Mouse (Mus musculus) left cerebral cortex, postnatal 25 days (tissue): ENCODE data around the gene Tmem135. TPM values are rescaled to one million over a fixed set of nuclear protein-coding genes. Genes with fewer than 3 reads are reported as not detected.

Source experiments
- DNase-seq, 2 experiments: peaks; one replicate each; pipeline ENCODE4 v3.0.0; 2022; ENCODE audit warnings: low spot score in 2 of 2, mixed read lengths in 1 of 2
- intact Hi-C: fragments of 180-260 bp; cut with DNase I; formaldehyde crosslinking; loops from one replicate; pipeline ENCODE4 v1.15.1; 2025
- total RNA-seq, 2 experiments: library from RNA; stranded (reverse); gene quantifications; 2 replicates each; pipeline ENCODE4 v1.2.3; 2021

Gene Tmem135
- total RNA-seq, 2 experiments from 2014 or later, result 65.1 to 73.9 TPM

DNA sequence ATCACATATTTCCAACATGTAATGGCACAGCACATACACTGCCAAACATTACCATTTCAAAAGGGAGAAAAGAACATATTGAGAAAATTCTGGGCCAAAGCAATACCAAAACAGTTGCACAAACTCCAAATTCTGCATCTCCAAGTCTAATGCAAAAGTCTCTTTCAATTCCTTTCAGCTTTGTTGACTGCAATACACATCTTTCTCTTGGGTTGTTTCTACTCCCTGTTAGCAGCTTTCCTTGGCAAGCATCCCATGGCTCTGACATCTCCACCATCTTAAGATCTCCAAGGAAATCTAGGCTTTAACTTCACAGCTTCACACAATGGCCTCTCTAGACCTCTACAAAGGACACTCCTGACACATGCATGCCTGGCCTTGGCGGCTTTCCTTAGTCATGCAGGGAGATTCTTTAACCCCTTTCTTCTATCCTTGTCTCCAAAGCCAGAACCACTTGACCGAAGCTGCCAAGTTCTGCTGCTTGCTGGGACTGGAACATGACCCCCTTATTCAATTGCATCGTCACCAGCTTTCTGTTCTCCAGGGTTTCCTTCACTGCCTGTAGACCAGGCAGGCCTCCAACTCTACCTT lies 172.7 kb downstream of the Tmem135 start:
- DNase-seq, result no peak
- intact Hi-C loops, result no loop called here

DNA sequence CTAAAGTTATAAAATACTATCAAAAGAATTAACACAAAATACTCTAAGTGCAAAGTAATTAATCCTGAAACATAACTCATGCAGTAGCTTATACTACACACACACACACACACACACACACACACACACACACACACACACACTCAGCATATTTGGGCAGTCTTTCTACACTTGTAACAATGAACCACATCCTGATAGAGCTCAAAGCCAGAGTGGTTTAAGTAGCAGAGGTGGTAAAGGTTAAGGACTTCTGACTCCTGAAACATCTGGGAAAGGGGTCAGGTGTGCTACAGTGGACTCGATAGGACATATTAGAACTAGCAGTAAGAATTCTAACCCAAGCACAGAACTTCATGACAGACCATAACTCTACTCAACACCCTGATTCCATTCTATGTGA lies 181.4 kb downstream of the Tmem135 start:
- intact Hi-C loops, result no loop called here
- no peak for DNase-seq

DNA sequence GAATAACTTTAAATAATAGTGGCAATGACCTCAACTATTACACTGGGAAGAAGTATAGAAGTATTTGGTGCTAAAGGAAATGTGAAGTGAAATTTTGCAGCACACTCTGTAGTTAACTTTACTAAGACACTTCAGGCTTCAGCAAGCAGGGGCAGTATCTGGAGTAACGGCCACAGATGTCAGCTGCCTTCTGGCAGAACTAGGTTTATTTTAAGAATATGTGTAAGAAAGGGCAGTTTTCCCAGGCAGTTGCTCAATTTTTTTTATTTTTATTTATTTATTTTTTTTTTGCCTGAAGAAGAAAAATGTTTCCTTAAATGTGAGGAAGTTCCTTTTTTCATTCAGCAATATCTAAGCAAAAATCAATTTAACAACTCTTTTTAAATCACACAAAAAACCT lies 187.4 kb downstream of the Tmem135 start:
- DNase-seq, result no peak
- intact Hi-C loops, result no loop called here

DNA sequence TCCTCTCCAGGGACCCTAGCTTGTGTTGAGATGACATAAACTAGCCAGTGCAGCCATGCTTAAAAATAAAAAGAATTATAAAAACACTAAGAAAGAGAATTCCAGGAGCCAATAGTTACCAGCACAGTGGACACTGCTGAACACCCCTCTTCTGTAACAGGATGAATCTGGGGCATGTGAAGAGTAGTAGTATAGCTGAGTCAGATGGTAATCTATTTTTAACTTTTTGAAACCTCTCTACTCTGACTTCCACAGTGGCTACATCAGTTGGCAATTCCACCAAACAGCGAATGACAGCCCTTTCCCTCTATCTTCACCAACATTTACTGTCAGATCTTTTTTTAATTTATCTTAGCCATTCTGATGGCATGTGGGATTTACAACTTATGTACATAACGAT lies 187.9 kb downstream of the Tmem135 start:
- intact Hi-C loops, result no loop called here
- no peak for DNase-seq

DNA sequence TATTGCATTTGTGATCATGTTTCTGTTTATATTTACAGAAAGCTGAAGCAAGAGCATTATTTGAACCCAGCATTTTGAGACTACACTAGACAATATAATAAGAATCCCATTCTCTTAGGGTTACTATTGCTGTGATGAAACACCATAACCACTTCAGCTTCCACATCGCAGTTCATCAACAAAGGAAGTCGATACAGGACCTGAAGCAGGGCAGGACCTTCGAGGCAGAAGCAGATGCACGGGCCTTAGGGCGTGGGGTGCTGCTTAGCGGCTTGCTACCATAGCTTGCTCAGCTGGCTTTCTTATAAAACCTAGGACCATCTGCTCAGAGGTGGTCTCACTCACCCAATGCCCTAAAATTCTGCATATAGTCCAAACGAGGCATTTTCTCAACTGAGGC lies 188.3 kb downstream of the Tmem135 start:
- intact Hi-C loops, result no loop called here
- no peak for DNase-seq

DNA sequence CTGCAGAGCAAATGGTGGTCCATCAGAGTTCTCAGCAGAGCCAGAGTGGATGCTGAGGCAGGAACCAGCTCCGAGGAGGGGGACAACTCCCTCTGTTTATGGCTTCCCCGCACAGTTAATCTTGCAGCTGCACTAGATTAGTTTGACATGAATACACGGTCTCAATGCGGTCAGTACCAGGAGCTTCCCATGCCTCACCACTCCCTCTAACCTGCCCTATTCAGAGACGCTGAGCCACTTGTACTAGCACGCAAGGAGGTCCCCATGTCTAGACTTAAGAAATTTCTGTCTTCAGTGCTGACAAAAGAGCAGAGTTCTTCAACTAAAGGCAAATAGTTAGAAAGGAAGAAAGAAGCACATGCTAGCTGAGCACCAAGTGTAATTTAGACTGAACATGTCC lies 193.5 kb downstream of the Tmem135 start:
- DNase-seq, result no peak
- intact Hi-C loops, result no loop called here

DNA sequence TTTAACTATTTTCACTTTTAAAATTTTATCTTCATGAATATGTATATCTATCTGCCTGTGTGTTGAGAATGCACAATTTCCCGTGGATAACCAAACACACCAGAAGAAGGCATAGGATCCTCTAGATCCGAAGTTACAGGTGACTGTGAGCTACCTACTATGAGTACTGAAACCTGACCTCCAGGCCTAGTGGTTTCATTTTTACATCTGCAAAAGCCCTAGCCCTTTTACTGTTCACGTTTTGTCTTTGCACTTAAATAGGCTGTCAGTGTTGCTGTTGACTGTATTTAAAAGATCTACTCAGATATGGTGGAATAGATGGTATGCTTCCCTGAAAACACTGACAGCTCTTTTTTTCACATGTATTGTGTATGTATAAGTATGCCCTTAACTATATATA lies 197.9 kb downstream of the Tmem135 start:
- DNase-seq, result no peak
- intact Hi-C loops, result no loop called here

DNA sequence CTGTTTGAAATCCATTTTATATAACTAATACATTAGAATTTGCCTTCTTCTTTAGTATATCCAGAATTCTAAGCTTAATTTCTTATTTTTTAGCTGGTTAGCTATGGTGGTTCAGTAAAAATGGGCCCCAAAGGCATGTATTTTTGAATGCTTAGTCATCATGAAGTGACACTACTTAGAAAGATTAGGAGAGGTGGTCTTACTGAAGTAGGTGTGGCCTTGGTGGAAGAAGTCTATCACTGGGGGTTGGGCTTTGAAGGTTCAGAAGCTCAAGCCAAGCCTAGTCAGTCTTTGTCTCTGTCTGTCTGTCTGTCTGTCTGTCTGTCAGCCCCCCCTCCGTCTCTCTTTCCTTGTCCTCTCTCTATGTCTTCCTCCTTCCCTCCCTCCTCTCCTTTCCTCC lies 198.6 kb downstream of the Tmem135 start:
- DNase-seq, result no peak
- intact Hi-C loops, result no loop called here

DNA sequence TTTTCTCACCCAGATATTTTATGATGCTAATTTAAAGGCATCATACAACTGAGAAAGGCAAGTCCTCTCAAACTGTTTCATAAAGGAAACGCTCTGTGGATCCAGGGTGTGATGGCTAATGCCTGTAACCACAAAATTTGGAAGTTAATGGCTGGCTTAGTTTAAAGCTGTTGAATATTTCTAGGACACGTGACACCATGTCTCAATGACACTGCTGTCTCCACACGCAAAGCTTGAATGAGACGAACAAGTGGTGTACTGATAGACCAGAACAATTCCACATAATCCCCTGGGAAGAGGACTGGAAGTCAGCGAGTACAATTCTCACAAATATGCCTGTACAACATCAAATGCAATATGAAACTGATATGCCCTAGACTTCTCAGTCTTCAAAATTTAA lies 200.9 kb downstream of the Tmem135 start:
- intact Hi-C loops, result no loop called here
- no peak for DNase-seq

DNA sequence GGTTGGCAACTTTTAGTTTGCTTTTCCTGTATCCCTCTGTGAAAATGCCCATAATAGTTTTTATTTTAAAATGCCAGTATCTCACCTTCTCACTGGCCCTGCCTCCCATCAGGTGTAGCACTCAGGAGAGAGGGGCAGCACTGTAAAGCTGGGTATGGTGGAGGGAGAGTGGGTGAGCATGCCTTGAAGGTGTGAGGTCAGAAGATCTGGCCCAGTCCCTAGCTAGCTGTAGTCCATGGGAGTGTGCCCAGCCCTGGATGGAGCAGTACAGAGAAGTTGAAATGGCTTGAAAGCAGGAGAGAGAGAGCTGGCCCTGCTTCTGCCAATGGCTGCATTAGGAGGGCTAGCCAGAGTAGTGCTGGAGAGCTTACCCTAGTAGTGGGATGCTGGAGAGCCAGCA lies 202.1 kb downstream of the Tmem135 start:
- no peak for DNase-seq
- intact Hi-C loops, result no loop called here

DNA sequence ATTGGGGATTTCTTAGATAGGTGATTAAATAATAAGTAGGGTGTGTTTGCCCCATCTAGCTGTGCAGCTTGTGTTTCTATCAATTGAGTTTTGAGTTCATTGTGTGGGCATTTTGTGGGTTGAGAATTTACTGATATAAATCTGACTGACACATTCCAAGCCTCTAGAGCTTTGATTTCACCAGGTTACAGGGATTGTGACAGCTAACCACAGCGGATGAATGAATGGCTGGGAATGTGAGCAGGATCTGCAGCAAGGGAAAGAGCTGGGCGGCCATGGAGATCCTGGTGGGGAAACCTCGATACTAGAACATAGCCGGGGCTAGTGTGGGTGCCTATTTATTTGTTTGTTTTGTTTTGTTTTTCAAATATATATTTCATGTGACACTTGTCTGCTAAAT lies 205.5 kb downstream of the Tmem135 start:
- no peak for DNase-seq
- intact Hi-C loops, result loop anchor here (5.0 kb wide), 1 partner anchor 49 kb away; no protein-coding TSS in a partner anchor

DNA sequence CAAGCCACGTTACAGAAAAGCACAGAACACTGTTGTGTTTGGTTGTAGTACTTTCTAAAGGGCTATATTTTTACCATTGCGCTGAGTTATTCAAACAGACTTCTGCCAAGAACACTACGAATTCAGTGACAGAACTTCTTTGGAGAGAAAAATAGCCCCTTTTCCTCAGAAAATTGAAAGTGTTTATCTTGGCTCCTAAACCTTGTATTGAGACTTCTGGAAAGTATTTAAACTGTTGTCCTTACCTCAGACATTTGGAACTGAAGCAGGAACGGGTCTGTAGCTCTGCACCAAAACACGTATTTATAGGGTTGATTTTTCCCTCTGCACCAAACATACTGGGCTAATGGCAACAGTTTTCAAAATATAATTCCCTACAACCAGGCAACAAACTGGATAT lies 210.6 kb downstream of the Tmem135 start:
- no peak for DNase-seq
- intact Hi-C loops, result no loop called here

DNA sequence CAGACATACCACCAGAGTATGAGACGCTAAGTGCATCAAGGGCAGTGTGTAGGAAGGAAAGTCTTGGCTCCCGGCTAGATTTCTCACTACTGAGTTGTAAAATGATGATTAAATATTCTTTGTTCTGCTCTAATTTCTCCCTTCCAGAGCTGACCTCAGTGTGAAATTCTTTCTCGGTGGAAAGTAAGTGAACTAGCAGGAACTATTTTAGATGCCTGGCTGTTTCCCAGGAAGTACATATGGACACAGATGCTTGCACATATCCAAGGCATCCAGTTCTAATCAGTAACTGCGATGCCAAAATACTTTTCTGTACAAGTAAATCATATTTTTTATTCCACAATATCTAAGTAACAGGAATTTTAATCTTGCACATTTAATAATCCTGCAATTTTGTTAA lies 220.1 kb downstream of the Tmem135 start:
- intact Hi-C loops, result no loop called here

DNA sequence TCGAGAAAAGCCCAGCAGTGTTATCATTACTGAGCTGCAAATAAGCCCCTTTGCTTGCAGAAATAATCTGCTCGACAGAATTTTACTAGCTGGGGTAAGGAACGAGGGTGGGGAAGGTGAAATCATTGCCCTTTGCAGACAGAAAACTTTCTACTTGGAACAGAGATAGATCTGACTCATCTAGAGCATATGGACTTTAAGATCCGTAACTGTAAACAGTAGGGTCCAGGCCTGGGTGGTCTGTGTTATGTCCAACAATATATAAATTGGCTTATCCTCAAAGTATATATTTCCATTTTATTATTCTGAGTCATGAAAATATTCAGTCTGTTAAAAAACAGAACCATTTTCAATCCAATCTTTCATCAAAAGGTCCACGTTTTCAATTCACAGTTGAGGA lies 221.1 kb downstream of the Tmem135 start:
- DNase-seq, result no peak
- intact Hi-C loops, result no loop called here

More for the DNA sequence above, 220.1 kb downstream of the Tmem135 start:
- DNase-seq, result no peak

DNA sequence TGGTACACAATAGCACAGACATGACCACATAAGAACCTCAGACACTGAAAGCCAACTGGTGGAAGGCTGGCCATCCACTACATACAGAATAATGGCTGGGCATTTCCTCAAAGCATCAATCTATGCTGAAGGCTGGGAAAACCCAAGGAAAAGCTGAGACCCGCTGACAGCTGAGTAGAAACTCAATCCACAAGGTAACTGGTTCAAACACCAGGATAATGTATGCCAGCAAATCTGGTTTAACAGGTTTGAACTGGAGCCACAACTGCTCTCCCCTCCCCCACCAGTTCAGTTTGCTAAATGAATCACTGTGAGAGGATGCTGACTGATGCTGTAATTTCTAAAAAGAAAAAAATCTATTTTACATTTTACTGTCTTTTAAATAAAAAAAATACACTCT lies 222.7 kb downstream of the Tmem135 start:
- no peak for DNase-seq
- intact Hi-C loops, result no loop called here

DNA sequence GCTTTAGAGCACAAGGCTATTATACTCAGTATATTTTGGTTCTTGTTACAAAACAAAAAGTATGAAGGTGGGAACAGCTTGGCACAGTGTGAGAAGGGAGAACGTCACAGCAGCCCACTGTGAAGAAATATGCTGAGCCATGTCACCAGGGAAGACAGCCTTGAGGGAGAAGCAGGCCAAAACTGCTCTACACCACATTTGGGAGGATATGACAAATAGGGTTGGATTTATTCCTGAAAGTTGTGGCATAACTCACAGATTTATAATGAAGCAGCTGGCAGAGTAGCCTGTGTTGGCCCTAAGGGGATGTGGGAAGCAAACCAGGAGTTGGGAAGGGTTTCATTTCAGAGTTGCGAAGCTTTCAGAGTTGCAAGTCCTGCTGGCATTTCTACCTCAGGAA lies 225.4 kb downstream of the Tmem135 start:
- intact Hi-C loops, result no loop called here
- DNase-seq, result peak in 1 of 2 experiments; percentile 90

DNA sequence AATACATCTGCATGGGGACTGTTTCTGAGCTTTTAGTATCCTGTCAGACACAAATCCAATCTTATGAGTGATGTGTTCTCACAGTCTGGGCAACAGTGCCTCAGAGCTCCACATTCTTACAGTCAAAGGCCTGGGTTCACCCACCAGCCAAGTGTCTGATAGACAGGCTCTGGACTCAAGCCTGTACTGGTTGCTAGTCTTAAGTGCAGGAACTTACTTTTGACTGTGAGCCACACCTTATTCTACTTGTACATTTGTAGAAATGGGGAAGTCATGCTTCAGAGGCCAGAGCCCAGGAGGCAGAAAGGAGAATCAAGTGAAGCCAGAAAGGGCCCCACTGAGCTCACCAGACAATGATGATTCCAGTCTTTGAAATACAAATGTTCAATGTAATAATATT lies 226.1 kb downstream of the Tmem135 start:
- intact Hi-C loops, result no loop called here

DNA sequence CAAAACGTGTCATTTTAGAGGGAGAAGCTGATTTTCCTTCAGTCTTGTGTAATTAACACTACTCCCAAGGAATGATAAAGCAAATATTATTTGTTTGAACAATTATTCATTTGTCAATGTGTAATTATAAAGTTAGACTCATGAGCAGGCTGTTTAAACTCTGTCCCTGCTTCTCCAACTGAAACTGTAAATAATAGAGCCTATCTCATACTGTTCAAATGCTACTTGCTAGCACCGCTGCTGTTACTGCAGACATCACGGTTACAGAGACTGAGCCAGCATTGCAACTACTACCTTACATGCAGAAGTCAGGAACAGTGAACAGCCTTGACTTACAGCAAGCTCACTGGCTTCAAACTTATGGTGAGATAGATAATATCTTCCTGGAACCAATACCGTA lies 229.6 kb downstream of the Tmem135 start:
- intact Hi-C loops, result no loop called here

More for the DNA sequence above, 226.1 kb downstream of the Tmem135 start:
- no peak for DNase-seq

DNA sequence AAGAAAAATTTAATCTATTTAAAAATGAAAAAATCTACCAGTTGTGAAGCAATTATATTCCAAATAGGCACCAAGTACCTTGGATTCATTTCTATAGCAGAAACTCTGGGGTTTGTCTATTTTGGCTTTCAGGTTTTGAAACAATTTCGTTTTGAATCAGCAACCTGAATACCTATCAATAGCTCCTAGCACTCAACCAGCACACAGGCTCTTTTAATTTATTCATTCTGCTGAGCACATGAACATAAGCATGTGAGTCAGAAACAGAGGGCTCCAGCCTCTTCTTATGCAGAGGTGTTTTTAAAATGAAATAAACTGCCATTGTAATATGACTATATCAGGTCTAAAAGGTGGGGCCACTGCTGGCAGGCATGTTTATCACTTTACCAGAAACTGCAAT lies 231.0 kb downstream of the Tmem135 start:
- intact Hi-C loops, result no loop called here
- peak in 1 of 2 experiments; percentile 24 for DNase-seq

More for the DNA sequence above, 229.6 kb downstream of the Tmem135 start:
- no peak for DNase-seq

DNA sequence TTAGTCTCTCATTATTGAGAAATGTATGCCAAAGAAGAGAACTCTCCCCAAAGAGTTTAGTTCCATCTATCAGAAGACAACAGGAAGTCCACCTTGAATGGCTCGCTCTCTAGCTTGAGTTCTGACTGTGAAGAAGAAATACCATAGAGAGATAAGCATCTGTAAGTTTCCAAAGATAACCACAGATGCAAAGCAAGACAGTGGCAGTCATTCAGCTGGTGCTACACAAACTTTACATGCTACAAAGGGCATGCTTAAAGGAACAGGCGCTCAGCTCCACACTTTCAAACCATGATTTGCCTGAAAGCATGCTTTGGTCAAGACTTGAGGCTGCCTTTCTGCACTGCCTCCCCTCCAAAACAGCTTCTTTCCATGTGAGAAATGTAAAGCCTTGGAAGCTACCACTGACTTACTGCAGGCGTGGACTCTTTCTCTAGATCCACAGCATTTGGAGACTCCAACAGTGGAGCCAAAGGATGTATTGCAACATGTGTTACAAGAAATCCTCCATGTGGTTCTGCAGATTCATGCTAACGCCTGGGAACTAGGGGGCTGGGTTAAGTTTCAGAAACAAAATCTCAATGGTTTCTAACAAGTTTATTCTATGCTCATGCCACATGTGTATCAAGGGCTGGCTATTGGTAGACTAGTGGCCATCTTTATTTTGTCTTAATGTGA lies 232.1 kb downstream of the Tmem135 start:
- intact Hi-C loops, result no loop called here

DNA sequence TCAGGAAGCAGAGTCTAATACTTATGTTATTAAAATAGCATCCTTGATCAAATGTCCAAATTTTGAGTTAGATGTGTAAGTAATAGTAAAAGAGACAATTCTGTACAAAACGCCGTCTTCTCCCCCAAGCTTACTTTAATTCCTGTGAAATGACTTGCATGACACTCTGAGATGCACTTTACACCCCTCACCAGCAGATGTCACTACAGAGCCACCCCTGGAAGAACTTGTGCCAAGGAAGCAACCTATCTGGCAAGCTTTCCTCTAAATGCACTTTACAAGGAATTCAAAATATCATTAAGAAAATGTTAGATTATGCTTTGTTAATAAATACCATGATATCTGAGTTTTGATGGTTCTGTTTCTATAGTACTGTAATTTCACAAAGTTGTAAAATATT lies 235.4 kb downstream of the Tmem135 start:
- peak; percentile 76 to 87 for DNase-seq
- intact Hi-C loops, result loop anchor here (2.0 to 5.0 kb wide), 2 partner anchors 169 to 250 kb away; no protein-coding TSS in a partner anchor

More for the DNA sequence above, 232.1 kb downstream of the Tmem135 start:
- DNase-seq, result no peak
